Mouse (Mus musculus): Measurements from ENCODE around the gene Fosl1. TPM values are rescaled to one million over a fixed set of nuclear protein-coding genes. Genes with fewer than 3 reads are reported as not detected.

Gene Fosl1
- total and polyA plus RNA-seq, 3 experiments: 0.16 to 1.2 TPM; not detected in 1

- peak; percentile 97 for DNase-seq
These were observed 9.8 kb downstream of the Fosl1 start for GRCm38 (mm10) chr19:5456922-5457745.

GRCm38 (mm10) chr19:5457746-5458442 lies 10.5 kb downstream of the Fosl1 start, which contains the start of gene Ccdc85b:
Gene Ccdc85b (minus strand): TSS chr19:5457894.
- no peak for DNase-seq

- DNase-seq: no peak
These were observed 11.7 kb downstream of the Fosl1 start for GRCm38 (mm10) chr19:5459019-5459418.

- no peak for DNase-seq
These were observed 12.5 kb downstream of the Fosl1 start for GRCm38 (mm10) chr19:5459896-5460295.

GRCm38 (mm10) chr19:5460465-5460911 lies 13.1 kb downstream of the Fosl1 start, which contains the start of gene Fibp:
Gene Fibp (plus strand): TSS chr19:5460615.
- DNase-seq: peak; percentile 92

- DNase-seq: no peak
These were observed 14.1 kb downstream of the Fosl1 start for GRCm38 (mm10) chr19:5461411-5461810.

GRCm38 (mm10) chr19:5463212-5463611 lies 15.9 kb downstream of the Fosl1 start:
- no peak for DNase-seq

GRCm38 (mm10) chr19:5463791-5464562 lies 16.6 kb downstream of the Fosl1 start:
- DNase-seq: peak; percentile 65

GRCm38 (mm10) chr19:5465037-5465436 lies 17.7 kb downstream of the Fosl1 start:
- no peak for DNase-seq

GRCm38 (mm10) chr19:5466916-5467500 lies 19.7 kb downstream of the Fosl1 start:
- DNase-seq: no peak

GRCm38 (mm10) chr19:5468374-5468773 lies 21.0 kb downstream of the Fosl1 start, which contains the start of gene Ctsw:
Gene Ctsw (minus strand): TSS chr19:5468507.
- no peak for DNase-seq

GRCm38 (mm10) chr19:5471846-5472245 lies 24.5 kb downstream of the Fosl1 start:
- DNase-seq: no peak

- no peak for DNase-seq
These were observed 25.5 kb downstream of the Fosl1 start for GRCm38 (mm10) chr19:5472857-5473256.

GRCm38 (mm10) chr19:5473720-5474119 lies 26.4 kb downstream of the Fosl1 start, which contains the start of gene Efemp2:
Gene Efemp2 (plus strand): TSS chr19:5473954.
- peak; percentile 94 for DNase-seq

- peak; percentile 72 for DNase-seq
These were observed 27.1 kb downstream of the Fosl1 start for GRCm38 (mm10) chr19:5474281-5475068.

- no peak for DNase-seq
These were observed 27.8 kb downstream of the Fosl1 start for GRCm38 (mm10) chr19:5475069-5475714.

GRCm38 (mm10) chr19:5477004-5477667 lies 29.8 kb downstream of the Fosl1 start:
- DNase-seq: peak; percentile 69

- DNase-seq: peak; percentile 81
These were observed 30.4 kb downstream of the Fosl1 start for GRCm38 (mm10) chr19:5477668-5478300.

GRCm38 (mm10) chr19:5480016-5480415 lies 32.7 kb downstream of the Fosl1 start:
- no peak for DNase-seq
